Mouse (Mus musculus) forebrain, embryonic 16.5 days (tissue): Measurements from ENCODE around the gene Hs3st6. TPM values are rescaled to one million over a fixed set of nuclear protein-coding genes. Genes with fewer than 3 reads are reported as not detected.

Experiments used
- polyA plus RNA-seq: library from polyadenylated mRNA; unstranded; fragments of >200 nt; fragmentation: Nextera tagmentation; extraction: Ambion mirVana; gene quantifications from 2 replicates; pipeline ENCODE4 v1.2.1, GENCODE M21; 2015

The Hs3st6 gene
- polyA plus RNA-seq, 1 experiment from 2014 or later: not detected

Other genes starting within 250 kb of the Hs3st6 start
- 108 and 121 TPM in 2 replicates for gene Traf7, start 225.1 kb upstream of the Hs3st6 start, polyA plus RNA-seq
- 6.8 and 10.9 TPM in 2 replicates for gene Rab26, start 218.8 kb upstream of the Hs3st6 start, polyA plus RNA-seq
- gene Pkd1, start 203.2 kb upstream of the Hs3st6 start, polyA plus RNA-seq: 18.3 and 27.6 TPM in 2 replicates
- gene Tsc2, start 120.4 kb upstream of the Hs3st6 start, polyA plus RNA-seq: 80.4 and 86.8 TPM in 2 replicates
- 13.4 and 14.4 TPM in 2 replicates for gene Nthl1, start 120.3 kb upstream of the Hs3st6 start, polyA plus RNA-seq
- 28.1 and 31.2 TPM in 2 replicates for gene Slc9a3r2, start 102.7 kb upstream of the Hs3st6 start, polyA plus RNA-seq
- not detected in 2 replicates for gene Npw, start 94.5 kb upstream of the Hs3st6 start, polyA plus RNA-seq
- gene Zfp598, start 83.3 kb upstream of the Hs3st6 start, polyA plus RNA-seq: 17.9 and 22.0 TPM in 2 replicates
- 143 and 193 TPM in 2 replicates for gene Syngr3, start 63.0 kb upstream of the Hs3st6 start, polyA plus RNA-seq
- 35.0 and 35.4 TPM in 2 replicates for gene Gfer, start 56.8 kb upstream of the Hs3st6 start, polyA plus RNA-seq
- 2.0 and 2.7 TPM in 2 replicates for gene Noxo1, start 56.8 kb upstream of the Hs3st6 start, polyA plus RNA-seq
- gene Tbl3, start 45.3 kb upstream of the Hs3st6 start, polyA plus RNA-seq: 83.7 and 85.5 TPM in 2 replicates
- not detected in 2 replicates for gene Rnf151, start 34.9 kb upstream of the Hs3st6 start, polyA plus RNA-seq
- 787 and 797 TPM in 2 replicates for gene Rps2, start 34.9 kb upstream of the Hs3st6 start, polyA plus RNA-seq
- 220 and 233 TPM in 2 replicates for gene Ndufb10, start 28.5 kb upstream of the Hs3st6 start, polyA plus RNA-seq
- not detected in 2 replicates for gene Rpl3l, start 25.2 kb upstream of the Hs3st6 start, polyA plus RNA-seq
- 20.0 and 21.1 TPM in 2 replicates for gene Msrb1, start 16.3 kb upstream of the Hs3st6 start, polyA plus RNA-seq
- not detected in 2 replicates for gene Meiob, start 51.3 kb downstream of the Hs3st6 start, polyA plus RNA-seq
- 40.2 and 50.1 TPM in 2 replicates for gene Hagh, start 87.2 kb downstream of the Hs3st6 start, polyA plus RNA-seq
- gene Fahd1, start 97.4 kb downstream of the Hs3st6 start, polyA plus RNA-seq: 14.4 and 17.8 TPM in 2 replicates
- 0.19 TPM in 1 of 2 replicates, not detected in the other for gene Igfals, start 113.0 kb downstream of the Hs3st6 start, polyA plus RNA-seq
- gene Nubp2, start 133.4 kb downstream of the Hs3st6 start, polyA plus RNA-seq: 66.8 and 71.1 TPM in 2 replicates
- 82.1 and 86.8 TPM in 2 replicates for gene Spsb3, start 133.7 kb downstream of the Hs3st6 start, polyA plus RNA-seq
- gene Eme2, start 142.1 kb downstream of the Hs3st6 start, polyA plus RNA-seq: 32.4 and 35.7 TPM in 2 replicates
- 72.3 and 79.8 TPM in 2 replicates for gene Mrps34, start 142.1 kb downstream of the Hs3st6 start, polyA plus RNA-seq
- 63.4 and 76.1 TPM in 2 replicates for gene Nme3, start 143.5 kb downstream of the Hs3st6 start, polyA plus RNA-seq
- gene Mapk8ip3, start 184.0 kb downstream of the Hs3st6 start, polyA plus RNA-seq: 100 and 114 TPM in 2 replicates
- gene Jpt2, start 207.7 kb downstream of the Hs3st6 start, polyA plus RNA-seq: 95.4 and 99.1 TPM in 2 replicates